Mouse (Mus musculus) E14TG2a.4 (cell line): ENCODE measurements around the gene Ascc2.

Source experiments
- CTCF ChIP-seq: conservative IDR thresholded peaks from 2 replicates; pipeline ENCODE4 v1.5.1; 2014; ENCODE audit warnings: low read length
- NANOG ChIP-seq: IDR thresholded peaks from 2 replicates; pipeline ENCODE4 v1.6.1; 2014; ENCODE audit warnings: borderline replicate concordance, low read length, mixed read lengths

- TF ChIP-seq CTCF (no peak), NANOG (no peak)
Measured at GRCm38 (mm10) chr11:4703688-4704071, 66.1 kb downstream of the Ascc2 start.
